Mouse (Mus musculus) forebrain, embryonic 12.5 days (tissue): ENCODE results near the gene Zfp574. TPM values are rescaled to one million over a fixed set of nuclear protein-coding genes. Genes with fewer than 3 reads are reported as not detected.
"Not testable (repeated sequence)": the region's sequence is repeated elsewhere in the genome, so short reads cannot be mapped to it uniquely, and the experiment has no call there.

Experiments used
- ATAC-seq: fragments of 200-750 bp; cut with Nextera tagmentation; 2 replicates; pipeline ENCODE4 v1.8.0; 2017; ENCODE audit warnings: moderate TSS enrichment; ENCODE audit not compliant: low FRiP score
- H3K27ac ChIP-seq: fragments of 300-500 bp; sonication (generic); 2 replicates; pipeline ENCODE4 v1.5.1; 2016; ENCODE audit warnings: mild to moderate bottlenecking
- H3K27me3 ChIP-seq: fragments of 300-500 bp; sonication (generic); 2 replicates; pipeline ENCODE4 v1.6.1; 2016; ENCODE audit warnings: mild to moderate bottlenecking
- H3K36me3 ChIP-seq: fragments of 300-500 bp; sonication (generic); replicated peaks from 2 replicates; pipeline ENCODE4 v1.6.1; 2016; ENCODE audit warnings: mild to moderate bottlenecking
- H3K4me1 ChIP-seq: fragments of 300-500 bp; sonication (generic); 2 replicates; pipeline ENCODE4 v1.6.1; 2016
- H3K4me2 ChIP-seq: fragments of 300-500 bp; sonication (generic); 2 replicates; pipeline ENCODE4 v1.6.1; 2016; ENCODE audit warnings: mild to moderate bottlenecking, moderate library complexity
- H3K4me3 ChIP-seq: fragments of 300-500 bp; sonication (generic); replicated peaks from 2 replicates; pipeline ENCODE4 v1.5.1; 2016; ENCODE audit warnings: mild to moderate bottlenecking
- H3K9ac ChIP-seq: fragments of 300-500 bp; sonication (generic); 2 replicates; pipeline ENCODE4 v1.6.1; 2016; ENCODE audit warnings: mild to moderate bottlenecking
- H3K9me3 ChIP-seq: fragments of 300-500 bp; sonication (generic); 2 replicates; pipeline ENCODE4 v1.6.1; 2016
- WGBS: fragments of 180-500 bp; shearing (Covaris S2); methylation state at CpG from one replicate; pipeline ENCODE4 v1.1.7; 2016; 5-methylcytosine and 5-hydroxymethylcytosine counted together
- polyA plus RNA-seq: library from polyadenylated mRNA; unstranded; fragments of >200 nt; fragmentation: Nextera tagmentation; extraction: Ambion mirVana; gene quantifications from 2 replicates; pipeline ENCODE4 v1.2.1, GENCODE M21; 2016

Zfp574 gene
- 39.7 and 41.2 TPM in 2 replicates for polyA plus RNA-seq

DNA sequence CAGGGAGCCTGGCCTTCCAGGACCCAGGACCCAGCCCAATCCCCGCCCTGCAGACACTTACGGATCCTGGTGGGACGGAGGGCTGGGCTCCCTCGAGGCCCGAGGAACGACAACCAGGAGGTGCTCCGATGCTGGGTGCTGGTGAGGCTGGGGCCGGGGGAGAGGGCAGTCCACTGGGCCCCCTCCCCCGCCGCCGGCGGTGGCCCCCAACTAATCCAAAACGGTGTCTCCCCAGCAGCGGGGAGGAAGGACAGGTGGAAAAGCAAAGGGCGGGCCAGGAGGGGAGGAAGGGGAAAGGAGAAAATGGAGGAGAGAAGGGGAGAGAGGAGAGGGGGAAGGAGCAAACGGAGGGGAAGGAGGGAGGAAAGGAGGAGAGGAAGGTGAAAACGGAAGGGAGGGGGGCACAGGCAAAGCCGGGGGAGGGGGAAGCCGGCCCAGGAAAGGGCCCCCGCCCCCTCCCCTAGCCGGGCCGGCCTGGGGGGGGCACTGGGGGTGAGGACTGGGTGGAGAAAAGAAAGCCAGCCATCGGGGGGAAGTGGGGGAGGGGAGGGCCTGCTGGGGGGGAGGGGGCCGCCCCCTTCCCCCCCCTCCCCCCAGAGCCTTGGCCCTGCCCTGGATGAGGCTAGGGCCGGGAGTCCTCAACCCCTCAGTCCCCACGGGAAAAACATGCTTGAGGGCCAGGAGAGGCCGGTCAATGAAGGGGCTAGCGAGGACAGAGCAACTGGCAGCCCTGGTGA, at the start of gene Zfp574, which contains the start of gene Grik5:
Gene Zfp574, plus strand, starts transcription at position 589 of the 737 bp plus-strand sequence.
Gene Grik5, minus strand, starts transcription at position 368 of the 737 bp plus-strand sequence.
- H3K4me1 ChIP-seq: peaks cover 73% of the 10 kb centered on the region
- no peak for ATAC-seq
- WGBS: 1% methylated on average over 27 of the region's 28 CpGs

GRCm38 (mm10) chr7:25025855-25026439, 46.4 kb upstream of the Zfp574 start:
- Histone ChIP-seq H3K36me3 (peaks cover 74% of the 10 kb centered on the region), H3K4me3 (no peak overlapping the region), H3K4me2 (no peak overlapping the region), H3K9ac (no peak overlapping the region), H3K9me3 (no peaks in the 10 kb centered on the region), H3K27ac (no peak overlapping the region), H3K27me3 (no peaks in the 10 kb centered on the region), H3K4me1 (no peaks in the 10 kb centered on the region)
- WGBS: 61% methylated on average over 10 of the region's 10 CpGs
- no peak for ATAC-seq

More for the DNA sequence above, at the start of gene Zfp574, which contains the start of gene Grik5:
- Histone ChIP-seq H3K9ac (peak within 1 kb of the TSS; percentile 95), H3K4me3 (peak within 1 kb of the TSS; percentile 78), H3K36me3 (peaks cover 13% of the 10 kb centered on the region), H3K4me2 (peak within 1 kb of the TSS; percentile 96), H3K9me3 (no peaks in the 10 kb centered on the region), H3K27ac (peak within 1 kb of the TSS; percentile 95), H3K27me3 (no peaks in the 10 kb centered on the region)

GRCm38 (mm10) chr7:25026452-25026851, 45.9 kb upstream of the Zfp574 start:
- Histone ChIP-seq H3K27me3 (no peaks in the 10 kb centered on the region), H3K9ac (no peak overlapping the region), H3K27ac (no peak overlapping the region), H3K4me3 (no peak overlapping the region), H3K4me1 (no peaks in the 10 kb centered on the region), H3K4me2 (no peak overlapping the region), H3K36me3 (peaks cover 74% of the 10 kb centered on the region), H3K9me3 (no peaks in the 10 kb centered on the region)
- ATAC-seq: no peak
- WGBS: 79% methylated on average over 7 of the region's 7 CpGs

- Histone ChIP-seq H3K9ac (no peak overlapping the region), H3K4me2 (no peak overlapping the region), H3K4me1 (no peaks in the 10 kb centered on the region), H3K9me3 (no peaks in the 10 kb centered on the region), H3K4me3 (no peak overlapping the region), H3K27ac (0 out of 2 replicates have a peak overlapping the region, but pooled peaks have one; percentile 39), H3K27me3 (no peaks in the 10 kb centered on the region), H3K36me3 (peaks cover 64% of the 10 kb centered on the region)
- 47% methylated on average over 5 of the region's 5 CpGs for WGBS
- peak; percentile 31; the same call in 1 of the 2 replicates for ATAC-seq
These were observed 42.2 kb upstream of the Zfp574 start for GRCm38 (mm10) chr7:25030032-25030753.

DNA sequence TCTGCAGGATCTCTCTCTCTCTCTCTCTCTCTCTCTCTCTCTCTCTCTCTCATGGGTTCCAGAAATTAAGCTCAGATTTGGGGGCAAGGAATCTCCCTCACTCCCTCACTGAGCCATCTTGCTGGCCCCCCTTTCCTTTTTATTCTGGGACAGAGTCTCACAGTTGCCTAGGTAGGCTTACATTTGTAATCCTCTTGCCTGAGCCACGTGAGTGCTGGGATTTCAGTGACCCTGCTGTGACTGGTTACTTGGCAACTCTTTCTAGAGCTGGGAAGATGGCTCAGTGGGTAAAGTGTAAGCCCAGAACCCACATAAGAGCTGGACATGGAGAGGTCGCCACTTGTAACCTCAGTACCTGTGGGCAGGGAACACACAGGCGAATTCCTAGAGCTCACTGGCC, 40.8 kb upstream of the Zfp574 start:
- Histone ChIP-seq H3K9ac (no peak overlapping the region), H3K36me3 (peaks cover 67% of the 10 kb centered on the region), H3K9me3 (no peaks in the 10 kb centered on the region), H3K4me2 (no peak overlapping the region), H3K4me1 (no peaks in the 10 kb centered on the region), H3K27ac (no peak overlapping the region), H3K27me3 (no peaks in the 10 kb centered on the region), H3K4me3 (no peak overlapping the region)
- WGBS: 55% methylated on average over 3 of the region's 3 CpGs
- ATAC-seq: no peak

DNA sequence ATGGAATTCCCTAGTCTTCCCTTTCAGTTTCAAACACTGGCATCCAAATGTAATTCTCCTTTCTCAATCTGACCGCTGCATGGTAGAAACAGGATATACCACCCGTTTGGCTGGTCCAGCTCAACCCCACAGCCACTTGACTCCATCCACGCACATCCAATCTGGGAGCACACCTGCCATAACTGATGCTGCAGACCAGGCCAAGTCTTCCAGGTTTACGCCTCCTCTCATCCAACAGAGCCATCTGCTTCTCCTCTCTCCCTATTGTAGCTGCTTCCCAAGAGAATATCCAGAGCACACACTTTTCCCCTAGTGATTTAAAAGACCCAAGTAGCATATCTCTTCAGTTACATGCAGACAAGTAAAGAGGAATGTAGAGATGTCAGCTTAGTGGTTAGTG, 37.6 kb upstream of the Zfp574 start:
- H3K27ac ChIP-seq: no peak overlapping the region
- H3K4me1 ChIP-seq: no peaks in the 10 kb centered on the region
- no peak for ATAC-seq
- H3K27me3 ChIP-seq: no peaks in the 10 kb centered on the region
- 90% methylated on average over 4 of the region's 4 CpGs for WGBS
- H3K36me3 ChIP-seq: peaks cover 81% of the 10 kb centered on the region
- H3K4me2 ChIP-seq: no peak overlapping the region
- H3K4me3 ChIP-seq: no peak overlapping the region
- H3K9me3 ChIP-seq: no peaks in the 10 kb centered on the region
- H3K9ac ChIP-seq: no peak overlapping the region

GRCm38 (mm10) chr7:25035916-25036315, 36.5 kb upstream of the Zfp574 start:
- Histone ChIP-seq H3K27ac (no peak overlapping the region), H3K4me3 (no peak overlapping the region), H3K36me3 (peaks cover 88% of the 10 kb centered on the region), H3K9ac (no peak overlapping the region), H3K9me3 (no peaks in the 10 kb centered on the region), H3K27me3 (no peaks in the 10 kb centered on the region), H3K4me2 (no peak overlapping the region), H3K4me1 (no peaks in the 10 kb centered on the region)
- WGBS: 59% methylated on average over 7 of the region's 7 CpGs
- ATAC-seq: no peak

DNA sequence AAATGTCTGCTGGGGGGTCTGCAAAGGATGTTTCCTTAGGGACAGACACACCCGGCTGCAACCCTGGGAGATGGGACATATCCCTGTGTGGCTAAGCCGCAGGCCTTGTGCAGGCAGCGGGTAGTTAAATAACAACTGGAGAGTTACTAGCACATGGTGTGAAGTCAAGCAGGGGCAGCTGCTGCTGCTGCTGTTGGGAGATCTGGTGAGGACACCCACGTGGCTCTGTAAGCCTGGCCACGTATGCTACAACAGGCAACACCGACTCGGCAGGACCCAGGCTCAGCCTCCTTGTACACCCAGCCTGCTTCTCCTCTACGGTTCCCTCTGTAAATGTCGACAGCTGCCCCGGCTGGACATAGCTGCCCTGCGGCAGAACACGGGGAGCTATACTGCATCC, 30.4 kb upstream of the Zfp574 start:
- no peaks in the 10 kb centered on the region for H3K9me3 ChIP-seq
- no peaks in the 10 kb centered on the region for H3K27me3 ChIP-seq
- H3K27ac ChIP-seq: no peak overlapping the region
- H3K4me3 ChIP-seq: no peak overlapping the region
- peaks cover 98% of the 10 kb centered on the region for H3K36me3 ChIP-seq
- no peak overlapping the region for H3K9ac ChIP-seq
- WGBS: 94% methylated on average over 12 of the region's 12 CpGs
- no peaks in the 10 kb centered on the region for H3K4me1 ChIP-seq
- ATAC-seq: no peak
- no peak overlapping the region for H3K4me2 ChIP-seq

DNA sequence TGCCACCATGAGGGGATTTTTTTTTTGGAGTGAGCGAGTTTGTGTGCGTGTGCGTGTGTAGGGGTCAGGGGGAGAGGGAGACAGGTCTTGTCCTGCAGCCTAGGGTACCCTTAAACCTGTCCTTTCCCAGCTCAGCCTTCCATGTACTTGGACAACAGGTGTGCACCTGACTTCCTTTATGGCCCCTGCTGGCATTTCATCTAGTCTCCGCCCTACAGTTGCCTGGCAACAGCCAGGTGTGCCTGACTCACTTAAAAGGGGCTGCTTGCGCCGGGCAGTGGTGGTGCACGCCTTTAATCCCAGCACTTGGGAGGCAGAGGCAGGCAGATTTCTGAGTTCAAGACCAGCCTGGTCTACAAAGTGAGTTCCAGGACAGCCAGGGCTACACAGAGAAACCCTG, 27.8 kb upstream of the Zfp574 start:
- 95% methylated on average over 7 of the region's 7 CpGs for WGBS
- not testable (repeated sequence) for H3K4me2 ChIP-seq, H3K27me3 ChIP-seq, H3K4me3 ChIP-seq, ATAC-seq, H3K9ac ChIP-seq, H3K9me3 ChIP-seq, H3K4me1 ChIP-seq, H3K27ac ChIP-seq
- peaks cover 96% of the 10 kb centered on the region for H3K36me3 ChIP-seq

- Histone ChIP-seq H3K9ac (no peak overlapping the region), H3K36me3 (peaks cover 87% of the 10 kb centered on the region), H3K27me3 (no peaks in the 10 kb centered on the region), H3K9me3 (no peaks in the 10 kb centered on the region), H3K4me3 (no peak overlapping the region), H3K4me2 (no peak overlapping the region), H3K27ac (no peak overlapping the region), H3K4me1 (no peaks in the 10 kb centered on the region)
- ATAC-seq: no peak
- 94% methylated on average over 8 of the region's 8 CpGs for WGBS
These were observed 25.0 kb upstream of the Zfp574 start for GRCm38 (mm10) chr7:25047363-25047762.

DNA sequence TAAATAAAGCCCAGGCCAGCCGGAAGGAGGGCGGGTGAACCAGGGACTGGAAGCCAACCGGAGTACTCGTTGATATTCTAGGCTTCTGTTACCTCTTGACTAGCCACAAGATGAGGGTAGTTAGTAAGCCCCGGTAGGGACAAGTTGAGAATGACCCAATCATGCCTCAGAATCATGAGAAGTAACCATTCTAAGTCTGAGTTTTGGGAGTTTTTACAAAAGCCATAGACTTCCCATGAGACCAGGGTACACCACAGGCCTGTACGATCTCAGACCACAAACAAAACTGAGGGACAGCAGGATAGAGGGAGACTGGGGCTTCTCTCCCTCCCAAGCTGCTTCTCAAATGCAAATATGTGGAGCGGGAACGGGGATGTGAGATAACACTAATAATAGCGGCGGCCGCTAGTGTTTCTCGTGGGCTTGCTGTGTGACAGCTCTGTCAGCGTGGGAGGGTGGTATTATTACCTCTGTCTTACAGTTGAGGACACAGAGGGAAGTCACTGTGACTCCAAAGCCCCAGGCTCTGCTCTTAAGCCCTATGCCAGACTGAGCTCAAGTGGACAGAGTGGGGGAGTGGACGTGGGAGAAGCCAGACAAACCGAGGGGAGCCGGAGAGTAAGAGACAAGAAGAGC, 23.0 kb upstream of the Zfp574 start:
- no peak overlapping the region for H3K27ac ChIP-seq
- no peak overlapping the region for H3K4me2 ChIP-seq
- 87% methylated on average over 16 of the region's 16 CpGs for whole genome bisulfite sequencing
- no peaks in the 10 kb centered on the region for H3K4me1 ChIP-seq
- H3K9me3 ChIP-seq: no peaks in the 10 kb centered on the region
- peaks cover 86% of the 10 kb centered on the region for H3K36me3 ChIP-seq
- ATAC-seq: no peak
- no peak overlapping the region for H3K9ac ChIP-seq
- no peak overlapping the region for H3K4me3 ChIP-seq
- no peaks in the 10 kb centered on the region for H3K27me3 ChIP-seq

- Histone ChIP-seq H3K9ac (no peak overlapping the region), H3K4me1 (no peaks in the 10 kb centered on the region), H3K4me3 (no peak overlapping the region), H3K36me3 (peaks cover 87% of the 10 kb centered on the region), H3K27me3 (no peaks in the 10 kb centered on the region), H3K4me2 (no peak overlapping the region), H3K27ac (no peak overlapping the region), H3K9me3 (no peaks in the 10 kb centered on the region)
- no peak for ATAC-seq
- WGBS: 87% methylated on average over 3 of the region's 3 CpGs
These were observed 19.8 kb upstream of the Zfp574 start for GRCm38 (mm10) chr7:25052587-25052986.
